Mouse (Mus musculus): ENCODE measurements around the gene Ago3. TPM values are rescaled to one million over a fixed set of nuclear protein-coding genes. Genes with fewer than 3 reads are reported as not detected.

Gene Ago3
- polyA plus RNA-seq, 1 experiment from 2014 or later = 15.6 TPM

GRCm38 (mm10) chr4:126454547-126455254 lies 25.3 kb upstream of the Ago3 start:
- H3K9me3 ChIP-seq = no peaks in the 10 kb centered on the region; the same call in 1 of the 2 replicates
- H3K4me1 ChIP-seq = no peaks in the 10 kb centered on the region
- WGBS = 93% methylated on average over 5 of the region's 5 CpGs
- no peak overlapping the region for H3K4me3 ChIP-seq
- H3K27ac ChIP-seq (replicated peaks) = no peak overlapping the region
- DNase-seq (ENCODE audit: low spot score) = no peak
- H3K27me3 ChIP-seq (replicated peaks; ENCODE audit: low read depth, poor library complexity, severe bottlenecking) = no peaks in the 10 kb centered on the region
- peaks cover 97% of the 10 kb centered on the region for H3K36me3 ChIP-seq (replicated peaks)

DNA sequence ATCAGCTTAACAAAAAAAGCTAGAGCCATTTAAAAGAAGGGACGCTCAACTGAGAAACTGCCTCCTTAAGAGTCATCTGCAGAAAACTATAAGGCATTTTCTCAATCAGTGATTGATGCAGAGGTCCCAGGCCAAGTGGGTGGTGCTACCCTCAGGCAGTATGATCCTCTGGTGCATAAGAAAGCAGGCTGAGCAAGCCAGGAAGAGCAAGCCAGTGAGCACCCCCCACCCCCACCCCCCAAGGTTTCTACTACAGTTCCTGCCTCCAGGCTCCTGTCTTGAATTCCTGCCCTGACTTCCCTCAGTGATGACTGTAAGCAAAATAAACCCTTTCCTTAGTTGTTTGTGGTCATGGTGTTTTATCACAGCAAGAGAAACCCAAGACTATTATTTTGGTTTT lies 20.9 kb upstream of the Ago3 start:
- no peaks in the 10 kb centered on the region for H3K27me3 ChIP-seq (replicated peaks; ENCODE audit: low read depth, poor library complexity, severe bottlenecking)
- no peak for DNase-seq (ENCODE audit: low spot score)
- H3K4me3 ChIP-seq = no peak overlapping the region
- peaks cover 94% of the 10 kb centered on the region for H3K36me3 ChIP-seq (replicated peaks)
- H3K9me3 ChIP-seq = no peaks in the 10 kb centered on the region; the same call in 1 of the 2 replicates
- H3K4me1 ChIP-seq = no peaks in the 10 kb centered on the region
- 87% methylated on average over 1 of the region's 1 CpGs for WGBS
- H3K27ac ChIP-seq (replicated peaks) = no peak overlapping the region

DNA sequence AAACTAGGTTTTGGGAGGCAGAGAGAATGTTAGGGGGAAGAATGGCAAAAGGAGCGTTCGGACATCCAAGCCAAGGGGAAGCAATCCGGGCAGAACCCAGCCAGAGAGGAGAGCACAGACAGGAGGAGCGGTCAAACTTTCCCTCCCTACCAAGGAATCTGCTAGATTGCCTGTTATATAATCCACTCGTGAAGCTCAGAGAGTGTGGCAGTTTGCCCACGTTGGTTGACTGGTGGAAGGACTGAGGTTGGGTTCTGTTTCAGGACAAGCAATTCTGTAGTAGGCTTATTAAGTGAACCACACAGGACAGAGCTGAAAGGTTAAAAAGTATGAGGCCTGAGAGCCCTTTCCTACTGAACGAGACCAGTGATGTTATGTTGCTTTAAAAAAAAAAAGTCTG lies 17.8 kb upstream of the Ago3 start:
- H3K27me3 ChIP-seq (replicated peaks; ENCODE audit: low read depth, poor library complexity, severe bottlenecking) = no peaks in the 10 kb centered on the region
- no peaks in the 10 kb centered on the region for H3K9me3 ChIP-seq
- no peak for DNase-seq (ENCODE audit: low spot score)
- whole genome bisulfite sequencing = 88% methylated on average over 7 of the region's 7 CpGs
- no peaks in the 10 kb centered on the region for H3K4me1 ChIP-seq
- H3K36me3 ChIP-seq (replicated peaks) = peaks cover 88% of the 10 kb centered on the region
- H3K4me3 ChIP-seq = no peak overlapping the region
- no peak overlapping the region for H3K27ac ChIP-seq (replicated peaks)

GRCm38 (mm10) chr4:126444528-126444927 lies 15.2 kb upstream of the Ago3 start:
- DNase-seq (ENCODE audit: low spot score) = no peak
- Histone ChIP-seq H3K4me3 (no peak overlapping the region), H3K36me3 (replicated peaks) (peaks cover 92% of the 10 kb centered on the region), H3K4me1 (no peaks in the 10 kb centered on the region), H3K9me3 (no peaks in the 10 kb centered on the region), H3K27me3 (replicated peaks; ENCODE audit: low read depth, poor library complexity, severe bottlenecking) (no peaks in the 10 kb centered on the region), H3K27ac (replicated peaks) (no peak overlapping the region)
- WGBS = 96% methylated on average over 3 of the region's 3 CpGs

- no peak overlapping the region for H3K4me3 ChIP-seq
- no peak for DNase-seq (ENCODE audit: low spot score)
- peaks cover 84% of the 10 kb centered on the region for H3K36me3 ChIP-seq (replicated peaks)
- WGBS = 69% methylated on average over 5 of the region's 5 CpGs
- no peaks in the 10 kb centered on the region for H3K9me3 ChIP-seq
- H3K4me1 ChIP-seq = no peaks in the 10 kb centered on the region
- no peak overlapping the region for H3K27ac ChIP-seq (replicated peaks)
- H3K27me3 ChIP-seq (replicated peaks; ENCODE audit: low read depth, poor library complexity, severe bottlenecking) = no peaks in the 10 kb centered on the region
Observed at GRCm38 (mm10) chr4:126438261-126438660, 8.9 kb upstream of the Ago3 start.

DNA sequence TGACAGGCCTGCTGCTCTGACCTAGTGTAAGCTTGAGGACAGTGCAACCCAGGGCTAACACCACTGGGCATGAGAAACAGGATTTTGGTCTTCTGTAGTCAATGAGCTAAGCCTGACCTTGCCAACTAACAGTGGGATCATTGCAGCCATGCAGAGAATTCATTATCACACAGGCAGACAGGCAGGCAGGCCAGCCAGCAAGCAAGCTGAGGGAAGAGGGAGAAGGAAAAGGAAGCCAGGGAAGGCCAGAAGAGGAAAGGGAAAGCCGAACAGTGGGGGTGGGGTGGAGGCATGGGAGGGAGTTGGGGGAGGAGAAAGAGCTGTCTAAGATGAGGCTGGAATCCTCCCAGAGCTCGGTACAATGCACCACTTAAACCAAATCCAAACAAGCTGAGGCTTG lies 6.9 kb upstream of the Ago3 start:
- Histone ChIP-seq H3K9me3 (no peaks in the 10 kb centered on the region), H3K36me3 (replicated peaks) (peaks cover 64% of the 10 kb centered on the region), H3K4me3 (no peak overlapping the region), H3K27me3 (replicated peaks; ENCODE audit: low read depth, poor library complexity, severe bottlenecking) (no peaks in the 10 kb centered on the region), H3K4me1 (no peaks in the 10 kb centered on the region), H3K27ac (replicated peaks) (no peak overlapping the region)
- 48% methylated on average over 2 of the region's 2 CpGs for WGBS
- no peak for DNase-seq (ENCODE audit: low spot score)

DNA sequence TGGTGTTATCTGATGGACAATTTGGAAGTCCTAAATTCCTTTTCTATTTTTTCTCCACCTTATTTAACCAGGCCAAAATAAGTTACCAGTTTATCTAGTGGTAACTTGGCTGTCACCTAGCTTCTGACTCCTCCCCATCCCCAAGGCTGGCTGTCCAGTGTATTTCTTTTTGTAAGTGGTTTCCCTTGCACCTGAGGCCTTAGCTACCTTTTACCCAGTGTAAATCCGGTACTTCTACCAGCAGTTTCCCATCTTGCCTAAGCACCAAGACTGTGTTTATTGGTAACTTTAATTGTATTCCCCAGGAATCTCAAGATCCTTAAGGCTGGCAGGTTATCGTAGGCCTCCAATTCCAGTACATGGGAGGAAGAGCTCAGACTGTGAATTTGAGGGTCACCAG lies 4.7 kb upstream of the Ago3 start:
- 93% methylated on average over 2 of the region's 2 CpGs for WGBS
- peaks cover 42% of the 10 kb centered on the region for H3K36me3 ChIP-seq (replicated peaks)

GRCm38 (mm10) chr4:126433175-126433574 lies 3.8 kb upstream of the Ago3 start:
- DNase-seq (ENCODE audit: low spot score) = no peak
- H3K9me3 ChIP-seq = no peaks in the 10 kb centered on the region
- peaks cover 33% of the 10 kb centered on the region for H3K36me3 ChIP-seq (replicated peaks)
- peaks cover 14% of the 10 kb centered on the region for H3K4me1 ChIP-seq
- WGBS = 86% methylated on average over 4 of the region's 4 CpGs
- no peak overlapping the region for H3K4me3 ChIP-seq
- no peaks in the 10 kb centered on the region for H3K27me3 ChIP-seq (replicated peaks; ENCODE audit: low read depth, poor library complexity, severe bottlenecking)
- H3K27ac ChIP-seq (replicated peaks) = no peak overlapping the region

More for the DNA sequence above, 4.7 kb upstream of the Ago3 start:
- H3K9me3 ChIP-seq = no peaks in the 10 kb centered on the region
- no peak for DNase-seq (ENCODE audit: low spot score)
- no peak overlapping the region for H3K4me3 ChIP-seq
- 0 out of 2 replicates have a peak, but pooled peaks cover 6% of the 10 kb centered on the region for H3K4me1 ChIP-seq
- H3K27ac ChIP-seq (replicated peaks) = no peak overlapping the region
- H3K27me3 ChIP-seq (replicated peaks; ENCODE audit: low read depth, poor library complexity, severe bottlenecking) = no peaks in the 10 kb centered on the region

GRCm38 (mm10) chr4:126431746-126432145 lies 2.4 kb upstream of the Ago3 start:
- no peak for DNase-seq (ENCODE audit: low spot score)
- H3K27ac ChIP-seq (replicated peaks) = no peak overlapping the region
- peaks cover 18% of the 10 kb centered on the region for H3K36me3 ChIP-seq (replicated peaks)
- H3K4me3 ChIP-seq = no peak overlapping the region
- H3K9me3 ChIP-seq = no peaks in the 10 kb centered on the region
- peaks cover 15% of the 10 kb centered on the region for H3K4me1 ChIP-seq
- H3K27me3 ChIP-seq (replicated peaks; ENCODE audit: low read depth, poor library complexity, severe bottlenecking) = no peaks in the 10 kb centered on the region
- WGBS = 82% methylated on average over 4 of the region's 4 CpGs

GRCm38 (mm10) chr4:126428682-126429346 lies 542 bp downstream of the Ago3 start:
- WGBS = 2% methylated on average over 24 of the region's 24 CpGs
- H3K27me3 ChIP-seq (replicated peaks; ENCODE audit: low read depth, poor library complexity, severe bottlenecking) = no peaks in the 10 kb centered on the region
- peaks cover 15% of the 10 kb centered on the region for H3K4me1 ChIP-seq
- no peak for DNase-seq (ENCODE audit: low spot score)
- H3K27ac ChIP-seq (replicated peaks) = peak overlapping the region; percentile 85
- H3K36me3 ChIP-seq (replicated peaks) = no peaks in the 10 kb centered on the region
- H3K4me3 ChIP-seq = peak overlapping the region; percentile 95
- H3K9me3 ChIP-seq = no peaks in the 10 kb centered on the region

- Histone ChIP-seq H3K27me3 (replicated peaks; ENCODE audit: low read depth, poor library complexity, severe bottlenecking) (no peaks in the 10 kb centered on the region), H3K36me3 (replicated peaks) (no peaks in the 10 kb centered on the region), H3K4me3 (no peak overlapping the region), H3K9me3 (no peaks in the 10 kb centered on the region), H3K4me1 (peaks cover 8% of the 10 kb centered on the region), H3K27ac (replicated peaks) (no peak overlapping the region)
- no peak for DNase-seq (ENCODE audit: low spot score)
- WGBS = 94% methylated on average over 2 of the region's 2 CpGs
Observed at GRCm38 (mm10) chr4:126423866-126424265, 5.5 kb downstream of the Ago3 start.

- no peaks in the 10 kb centered on the region for H3K9me3 ChIP-seq
- no peaks in the 10 kb centered on the region for H3K27me3 ChIP-seq (replicated peaks; ENCODE audit: low read depth, poor library complexity, severe bottlenecking)
- DNase-seq (ENCODE audit: low spot score) = no peak
- H3K27ac ChIP-seq (replicated peaks) = no peak overlapping the region
- H3K4me1 ChIP-seq = no peaks in the 10 kb centered on the region
- no peak overlapping the region for H3K4me3 ChIP-seq
- H3K36me3 ChIP-seq (replicated peaks) = peaks cover 15% of the 10 kb centered on the region; the same call in 1 of the 2 replicates
Observed at GRCm38 (mm10) chr4:126415707-126416106, 13.6 kb downstream of the Ago3 start.

DNA sequence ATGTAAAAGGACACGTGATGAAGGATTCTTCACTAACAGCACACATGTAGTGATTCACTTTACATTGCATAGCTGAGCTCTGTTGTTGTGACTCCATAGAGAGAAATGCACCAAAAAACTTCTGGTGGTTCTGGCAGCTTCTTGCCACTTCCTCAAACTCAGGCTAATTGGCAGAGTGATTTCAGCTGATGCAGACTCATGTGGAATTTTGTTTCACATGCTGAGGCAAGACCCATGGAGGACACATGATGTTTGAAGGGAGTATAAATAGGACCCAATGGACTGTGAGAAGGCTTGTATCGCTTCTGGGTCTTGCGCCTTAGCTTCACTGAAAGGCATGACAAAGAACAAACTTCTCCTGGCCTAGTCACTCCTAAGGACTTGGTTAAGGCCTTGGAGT lies 16.8 kb downstream of the Ago3 start:
- H3K4me3 ChIP-seq = no peak overlapping the region
- peaks cover 15% of the 10 kb centered on the region for H3K36me3 ChIP-seq (replicated peaks)
- H3K9me3 ChIP-seq = no peaks in the 10 kb centered on the region
- no peaks in the 10 kb centered on the region for H3K4me1 ChIP-seq
- 92% methylated on average over 3 of the region's 3 CpGs for WGBS
- no peaks in the 10 kb centered on the region for H3K27me3 ChIP-seq (replicated peaks; ENCODE audit: low read depth, poor library complexity, severe bottlenecking)
- DNase-seq (ENCODE audit: low spot score) = no peak
- H3K27ac ChIP-seq (replicated peaks) = no peak overlapping the region

All from embryonic facial prominence, embryonic 10.5 days (tissue).